Mouse (Mus musculus) embryonic facial prominence, embryonic 15.5 days (tissue): ENCODE results near the gene Olfr1426. TPM values are rescaled to one million over a fixed set of nuclear protein-coding genes. Genes with fewer than 3 reads are reported as not detected.
"Not testable (repeated sequence)": the region's sequence is repeated elsewhere in the genome, so short reads cannot be mapped to it uniquely, and the experiment has no call there.

Experiments
- ATAC-seq: fragments of 200-750 bp; cut with Nextera tagmentation; 2 replicates; pipeline ENCODE4 v1.8.0; 2017; ENCODE audit warnings: low read depth, moderate TSS enrichment; ENCODE audit not compliant: insufficient number of reproducible peaks, low FRiP score, low TSS enrichment
- H3K27ac ChIP-seq: fragments of 300-500 bp; sonication (generic); replicated peaks from 2 replicates; pipeline ENCODE4 v1.5.1; 2015; ENCODE audit warnings: mild to moderate bottlenecking, inconsistent platforms
- H3K27me3 ChIP-seq: fragments of 300-500 bp; sonication (generic); 2 replicates; pipeline ENCODE4 v1.6.1; 2015; ENCODE audit warnings: inconsistent platforms
- H3K36me3 ChIP-seq: fragments of 300-500 bp; sonication (generic); 2 replicates; pipeline ENCODE4 v1.6.1; 2015; ENCODE audit warnings: mild to moderate bottlenecking, inconsistent platforms
- H3K4me1 ChIP-seq: fragments of 300-500 bp; sonication (generic); 2 replicates; pipeline ENCODE4 v1.6.1; 2015; ENCODE audit warnings: inconsistent platforms
- H3K4me2 ChIP-seq: fragments of 300-500 bp; sonication (generic); replicated peaks from 2 replicates; pipeline ENCODE4 v1.6.1; 2015; ENCODE audit warnings: mild to moderate bottlenecking, inconsistent platforms
- H3K4me3 ChIP-seq: fragments of 300-500 bp; sonication (generic); replicated peaks from 2 replicates; pipeline ENCODE4 v1.5.1; 2015; ENCODE audit warnings: mild to moderate bottlenecking, inconsistent platforms
- H3K9ac ChIP-seq: fragments of 300-500 bp; sonication (generic); 2 replicates; pipeline ENCODE4 v1.6.1; 2015; ENCODE audit warnings: inconsistent platforms
- H3K9me3 ChIP-seq: fragments of 300-500 bp; sonication (generic); replicated peaks from 2 replicates; pipeline ENCODE4 v1.6.1; 2016; ENCODE audit warnings: inconsistent platforms
- WGBS: fragments of 180-500 bp; shearing (Covaris S2); methylation state at CpG from one replicate; pipeline ENCODE4 v1.1.7; 2015; 5-methylcytosine and 5-hydroxymethylcytosine counted together
- polyA plus RNA-seq: library from polyadenylated mRNA; unstranded; fragments of >200 nt; fragmentation: Nextera tagmentation; extraction: Ambion mirVana; gene quantifications from 2 replicates; pipeline ENCODE4 v1.2.1, GENCODE M21; 2015

Gene Olfr1426
- polyA plus RNA-seq, result not detected in 2 replicates

GRCm38 (mm10) chr19:12091913-12092312 is at the start of gene Olfr1426:
Olfr1426 (minus strand) TSS chr19:12092013.
- Histone ChIP-seq H3K27ac (no peak within 1 kb of the TSS), H3K4me2 (no peak within 1 kb of the TSS), H3K27me3 (no peaks in the 10 kb centered on the region), H3K9ac (no peak within 1 kb of the TSS), H3K4me1 (no peaks in the 10 kb centered on the region), H3K9me3 (no peaks in the 10 kb centered on the region), H3K4me3 (no peak within 1 kb of the TSS), H3K36me3 (no peaks in the 10 kb centered on the region)
- no peak for ATAC-seq
- 83% methylated on average over 1 of the region's 1 CpGs for WGBS

DNA sequence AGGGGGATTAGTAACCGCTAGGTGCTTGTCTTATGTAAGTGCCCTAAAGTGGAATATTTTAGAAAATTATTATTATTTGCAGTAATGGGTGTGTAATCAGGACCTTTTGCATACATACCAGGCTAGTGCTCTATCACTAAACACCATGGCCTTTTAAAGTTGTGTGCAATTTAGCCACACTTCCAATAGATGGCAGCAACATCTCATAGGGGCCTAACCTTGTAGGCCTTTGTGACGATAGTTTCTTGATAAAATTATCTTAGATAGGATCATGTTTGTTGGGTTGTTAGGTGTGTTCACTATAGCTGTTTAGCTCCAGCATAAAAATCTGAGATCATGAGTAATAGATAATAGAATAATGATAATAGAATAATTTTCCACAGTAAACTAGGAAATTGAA is 42.5 kb upstream of the Olfr1426 start:
- no peak; the same call in 1 of the 2 replicates for ATAC-seq
- Histone ChIP-seq H3K4me2 (no peak overlapping the region), H3K36me3 (no peaks in the 10 kb centered on the region), H3K9me3 (no peaks in the 10 kb centered on the region), H3K9ac (no peak overlapping the region), H3K27me3 (no peaks in the 10 kb centered on the region), H3K27ac (no peak overlapping the region), H3K4me3 (no peak overlapping the region), H3K4me1 (no peaks in the 10 kb centered on the region)
- 21% methylated on average over 2 of the region's 2 CpGs for WGBS

GRCm38 (mm10) chr19:12123103-12123502 is 31.3 kb upstream of the Olfr1426 start, which contains the start of gene Olfr76:
Olfr76 (minus strand) TSS chr19:12123203.
- Histone ChIP-seq H3K27ac (no peak within 1 kb of the TSS), H3K27me3 (no peaks in the 10 kb centered on the region), H3K9me3 (no peaks in the 10 kb centered on the region), H3K4me1 (no peaks in the 10 kb centered on the region), H3K4me2 (no peak within 1 kb of the TSS), H3K4me3 (no peak within 1 kb of the TSS), H3K9ac (no peak within 1 kb of the TSS), H3K36me3 (no peaks in the 10 kb centered on the region)
- 59% methylated on average over 3 of the region's 3 CpGs for WGBS
- ATAC-seq, result no peak

- Histone ChIP-seq H3K4me2 (no peak overlapping the region), H3K36me3 (no peaks in the 10 kb centered on the region), H3K4me1 (no peaks in the 10 kb centered on the region), H3K27me3 (no peaks in the 10 kb centered on the region), H3K4me3 (no peak overlapping the region), H3K27ac (no peak overlapping the region), H3K9me3 (no peaks in the 10 kb centered on the region), H3K9ac (no peak overlapping the region)
- no peak for ATAC-seq
- whole genome bisulfite sequencing, result 86% methylated on average over 3 of the region's 3 CpGs
Observed at GRCm38 (mm10) chr19:12116464-12116863, 24.7 kb upstream of the Olfr1426 start.

- Histone ChIP-seq H3K9ac (no peak within 1 kb of the TSS), H3K4me1 (no peaks in the 10 kb centered on the region), H3K4me3 (no peak within 1 kb of the TSS), H3K36me3 (no peaks in the 10 kb centered on the region), H3K4me2 (no peak within 1 kb of the TSS), H3K27me3 (no peaks in the 10 kb centered on the region), H3K9me3 (no peaks in the 10 kb centered on the region), H3K27ac (no peak within 1 kb of the TSS)
- no peak for ATAC-seq
- WGBS, result 64% methylated on average over 1 of the region's 1 CpGs
Observed at GRCm38 (mm10) chr19:12115797-12116196, 24.0 kb upstream of the Olfr1426 start, which contains the start of gene Olfr1428. Olfr1428 (minus strand) TSS chr19:12115897.

GRCm38 (mm10) chr19:12113807-12114206 is 22.0 kb upstream of the Olfr1426 start:
- WGBS, result 57% methylated on average over 1 of the region's 1 CpGs
- no peaks in the 10 kb centered on the region for H3K9me3 ChIP-seq

DNA sequence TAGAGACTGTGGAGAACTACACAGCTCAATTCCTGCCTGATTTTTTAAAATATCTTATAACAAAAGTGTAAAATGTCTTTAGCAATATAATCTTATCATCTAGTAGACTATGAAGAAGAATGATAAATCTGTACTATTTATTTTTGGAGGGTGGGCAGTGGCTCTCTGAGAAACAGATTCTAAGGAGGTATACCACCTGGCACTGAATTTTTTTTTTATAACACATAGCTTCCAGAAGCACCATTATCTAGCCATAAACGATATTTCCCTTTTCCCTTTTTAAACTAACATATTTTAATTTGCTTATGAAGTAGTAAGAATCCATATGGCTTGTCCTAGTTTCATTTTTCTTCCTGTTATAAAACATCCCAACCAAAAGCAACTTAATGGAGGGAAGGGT is 12.7 kb upstream of the Olfr1426 start:
- Histone ChIP-seq H3K4me1 (no peaks in the 10 kb centered on the region), H3K27ac (no peak overlapping the region), H3K4me3 (no peak overlapping the region), H3K4me2 (no peak overlapping the region), H3K9ac (no peak overlapping the region), H3K36me3 (no peaks in the 10 kb centered on the region), H3K27me3 (no peaks in the 10 kb centered on the region), H3K9me3 (no peaks in the 10 kb centered on the region)
- no peak for ATAC-seq
- 61% methylated on average over 1 of the region's 1 CpGs for WGBS

More at GRCm38 (mm10) chr19:12113807-12114206, 22.0 kb upstream of the Olfr1426 start:
- H3K27me3 ChIP-seq, result no peaks in the 10 kb centered on the region
- H3K36me3 ChIP-seq, result no peaks in the 10 kb centered on the region
- no peaks in the 10 kb centered on the region for H3K4me1 ChIP-seq
- no peak overlapping the region for H3K9ac ChIP-seq
- H3K4me3 ChIP-seq, result no peak overlapping the region
- ATAC-seq, result no peak
- H3K27ac ChIP-seq, result no peak overlapping the region
- H3K4me2 ChIP-seq, result no peak overlapping the region

DNA sequence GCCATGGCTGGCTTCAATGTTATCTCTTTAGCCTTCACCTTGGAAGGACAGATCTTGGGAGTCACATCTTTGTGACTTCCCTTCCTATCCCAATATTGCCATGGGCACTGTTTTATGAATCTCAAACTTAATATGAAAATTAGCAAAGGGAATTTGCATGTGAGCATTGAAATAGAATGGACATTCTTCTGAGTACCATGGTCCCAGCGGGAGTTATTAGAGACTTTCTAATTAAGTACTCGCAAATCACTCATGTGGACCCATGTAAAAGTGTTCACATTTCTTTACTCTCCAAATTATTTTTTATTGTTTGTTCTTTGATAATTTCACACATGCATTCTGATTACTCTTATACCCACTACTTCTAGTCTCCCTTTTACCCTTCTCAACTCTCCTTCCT is 11.4 kb upstream of the Olfr1426 start, which contains the start of gene Olfr1427:
TSS of gene Olfr1427 (minus strand) at position 101 of the 400 bp plus-strand sequence.
- H3K27ac ChIP-seq, result no peak within 1 kb of the TSS
- H3K9me3 ChIP-seq, result no peaks in the 10 kb centered on the region
- H3K27me3 ChIP-seq, result no peaks in the 10 kb centered on the region
- H3K9ac ChIP-seq, result no peak within 1 kb of the TSS
- no peak within 1 kb of the TSS for H3K4me2 ChIP-seq
- H3K4me3 ChIP-seq, result no peak within 1 kb of the TSS
- WGBS, result 90% methylated on average over 2 of the region's 2 CpGs
- no peaks in the 10 kb centered on the region for H3K36me3 ChIP-seq
- H3K4me1 ChIP-seq, result no peaks in the 10 kb centered on the region
- no peak for ATAC-seq

DNA sequence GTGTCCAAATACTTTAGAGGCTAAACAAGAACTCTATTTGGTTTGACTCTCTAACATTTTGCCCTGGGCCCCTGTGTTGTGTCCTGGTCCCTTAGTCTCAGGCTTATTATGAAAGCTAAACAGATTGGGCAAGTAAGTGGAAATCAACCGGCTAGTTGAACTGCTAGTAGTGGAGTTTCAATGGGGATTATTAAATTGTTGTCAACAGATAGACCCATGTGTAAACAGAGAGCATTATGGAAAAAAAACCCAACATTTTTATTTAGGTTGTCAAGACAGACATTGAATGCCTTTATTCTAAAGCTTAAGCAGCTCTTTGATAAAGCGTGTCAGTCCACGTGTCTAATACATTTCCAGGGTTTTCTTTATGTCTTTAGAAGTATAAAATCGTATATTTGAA is 14.2 kb downstream of the Olfr1426 start, which contains the start of gene Olfr1425:
TSS of gene Olfr1425 (minus strand) at position 101 of the 400 bp plus-strand sequence.
- H3K27ac ChIP-seq, H3K9me3 ChIP-seq, H3K4me2 ChIP-seq, H3K36me3 ChIP-seq, H3K4me1 ChIP-seq, H3K9ac ChIP-seq, H3K4me3 ChIP-seq, H3K27me3 ChIP-seq, ATAC-seq: not testable (repeated sequence)
- 80% methylated on average over 4 of the region's 4 CpGs for WGBS

GRCm38 (mm10) chr19:12069546-12069945 is 22.3 kb downstream of the Olfr1426 start:
- not testable (repeated sequence) for ATAC-seq, H3K4me1 ChIP-seq, H3K27me3 ChIP-seq, H3K9me3 ChIP-seq, H3K4me3 ChIP-seq, H3K27ac ChIP-seq, H3K4me2 ChIP-seq, H3K36me3 ChIP-seq, H3K9ac ChIP-seq
- 79% methylated on average over 1 of the region's 1 CpGs for WGBS

DNA sequence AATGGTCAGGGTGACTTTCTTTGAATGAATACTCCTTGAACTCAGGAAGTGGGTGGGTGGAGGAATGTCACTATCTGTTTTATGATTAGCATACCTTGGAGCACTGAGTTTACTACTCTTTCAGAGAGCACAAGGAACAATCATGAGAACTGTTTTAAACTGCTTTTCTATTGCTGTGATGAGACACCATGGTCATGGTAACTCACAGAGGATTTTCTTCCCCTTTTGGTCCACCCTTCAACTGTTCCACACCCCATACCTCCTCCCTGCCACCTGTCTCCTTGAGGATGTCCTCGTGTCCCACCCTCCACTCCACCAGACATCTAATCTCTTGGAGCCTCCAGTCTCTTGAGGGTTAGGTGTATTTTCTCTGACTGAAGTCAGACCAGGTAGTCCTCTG is 24.0 kb downstream of the Olfr1426 start:
- ATAC-seq, H3K4me1 ChIP-seq, H3K9me3 ChIP-seq, H3K27me3 ChIP-seq, H3K9ac ChIP-seq, H3K27ac ChIP-seq, H3K36me3 ChIP-seq, H3K4me2 ChIP-seq, H3K4me3 ChIP-seq: not testable (repeated sequence)
- WGBS, result 55% methylated on average over 1 of the region's 1 CpGs

DNA sequence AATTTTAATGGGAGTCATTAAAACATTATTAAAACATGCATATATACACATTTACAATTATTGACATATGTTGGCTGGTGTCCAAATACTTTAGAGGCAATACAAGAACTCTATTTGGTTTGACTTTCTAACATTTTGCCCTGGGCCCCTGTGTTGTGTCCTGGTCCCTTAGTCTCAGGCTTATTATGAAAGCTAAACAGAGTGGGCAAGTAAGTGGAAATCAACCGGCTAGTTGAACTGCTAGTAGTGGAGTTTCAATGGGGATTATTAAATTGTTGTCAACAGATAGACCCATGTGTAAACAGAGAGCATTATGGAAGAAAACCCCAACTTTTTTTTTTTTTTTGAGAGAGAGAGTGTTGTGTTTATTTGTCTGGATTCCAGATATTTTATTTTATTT is 29.2 kb downstream of the Olfr1426 start, which contains the start of gene Olfr1424:
TSS of gene Olfr1424 (minus strand) at position 101 of the 400 bp plus-strand sequence.
- not testable (repeated sequence) for H3K27me3 ChIP-seq
- WGBS, result 76% methylated on average over 1 of the region's 1 CpGs

More for the DNA sequence above, 29.2 kb downstream of the Olfr1426 start, which contains the start of gene Olfr1424:
- not testable (repeated sequence) for H3K4me1 ChIP-seq, H3K9ac ChIP-seq, H3K9me3 ChIP-seq, H3K4me3 ChIP-seq, H3K4me2 ChIP-seq, H3K27ac ChIP-seq, ATAC-seq, H3K36me3 ChIP-seq
